Mouse (Mus musculus): Measurements from ENCODE around the gene Gk5.

- TF ChIP-seq CTCF (IDR thresholded peaks at IDR 0.05; ENCODE audit: low read depth, low read length) (no peak), GATA1 (IDR thresholded peaks at IDR 0.05; ENCODE audit: borderline replicate concordance, low read length) (no peak)
Observed at GRCm38 (mm10) chr9:96230271-96230670, 111.1 kb downstream of the Gk5 start.
